Mouse (Mus musculus) ES-E14 (cell line): Measurements from ENCODE around the gene Stk11ip.

Experiments used
- HCFC1 ChIP-seq: IDR thresholded peaks from 2 replicates; pipeline ENCODE4 v1.6.1; 2012; ENCODE audit warnings: low read length, inconsistent platforms, borderline replicate concordance; ENCODE audit not compliant: insufficient read depth
- ZNF384 ChIP-seq: IDR thresholded peaks from 2 replicates; pipeline ENCODE4 v1.6.1; 2012; ENCODE audit warnings: low read depth, low read length, inconsistent platforms

- TF ChIP-seq ZNF384 (no peak), HCFC1 (no peak)
Measured at GRCm38 (mm10) chr1:75547351-75547750, 26.0 kb downstream of the Stk11ip start.
